Mouse (Mus musculus) layer of hippocampus, postnatal 25 days (tissue): ENCODE data around the gene Chp2. TPM values are rescaled to one million over a fixed set of nuclear protein-coding genes. Genes with fewer than 3 reads are reported as not detected.

Experiments
- DNase-seq, 2 experiments: peaks; one replicate each; pipeline ENCODE4 v3.0.0; 2022; ENCODE audit warnings: mixed read lengths in 2 of 2, low spot score in 1 of 2; ENCODE audit errors: extremely low spot score in 1 of 2
- total RNA-seq, 2 experiments: library from RNA; stranded (reverse); gene quantifications; 2 replicates each; pipeline ENCODE4 v1.2.3; 2021

Chp2 gene
- total RNA-seq, result 1 to 10 TPM; 2.7 to 2.8 TPM

DNA sequence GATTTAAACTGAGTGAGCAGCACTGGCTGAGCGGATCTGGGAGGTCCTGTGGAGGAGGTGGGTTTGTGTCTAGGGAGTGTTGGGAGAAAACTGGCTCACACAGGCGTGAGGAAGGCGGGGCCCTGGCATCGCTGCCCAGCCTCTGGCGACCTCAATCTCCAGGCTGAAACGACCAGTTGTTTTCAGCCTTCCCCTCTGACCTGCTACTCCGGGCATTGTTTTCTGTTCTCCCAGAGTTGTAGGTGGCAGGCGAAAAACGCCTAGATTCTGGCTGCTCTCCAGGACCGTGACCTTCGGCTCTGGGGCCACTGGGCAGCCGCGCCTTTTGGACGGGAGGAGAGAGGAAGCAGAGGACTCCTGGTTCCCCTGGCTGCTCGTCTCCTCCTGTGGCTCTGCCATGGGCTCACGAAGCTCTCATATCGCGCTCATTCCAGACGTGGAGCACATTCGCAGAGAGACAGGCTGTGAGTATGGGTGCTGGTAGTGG, at the start of gene Chp2:
Chp2 (plus strand) TSS at position 182 of the 487 bp plus-strand sequence.
- no peak for DNase-seq

GRCm38 (mm10) chr7:122170705-122171104, 48.6 kb upstream of the Chp2 start:
- DNase-seq, result no peak

GRCm38 (mm10) chr7:122171613-122172012, 47.7 kb upstream of the Chp2 start:
- DNase-seq, result no peak

DNA sequence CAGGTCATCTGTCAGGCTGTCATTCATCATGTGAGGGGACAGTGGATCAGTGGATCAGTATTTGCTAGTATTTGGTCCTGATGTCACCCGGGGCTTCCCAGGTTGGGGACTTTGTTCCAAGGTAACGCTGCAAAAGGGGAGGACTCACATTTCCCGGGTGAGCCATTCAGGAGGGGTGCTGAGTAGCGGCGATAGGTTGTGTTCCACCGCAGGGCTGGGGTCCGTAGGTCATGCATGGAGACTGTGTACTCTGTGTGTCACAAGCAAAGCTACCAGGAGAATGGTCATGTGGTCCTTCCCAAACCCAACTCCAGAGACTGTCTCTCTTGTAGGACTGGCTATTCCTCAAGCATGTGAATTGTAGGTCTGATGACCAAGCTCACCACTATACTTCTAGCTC, 38.6 kb upstream of the Chp2 start:
- DNase-seq, result no peak

DNA sequence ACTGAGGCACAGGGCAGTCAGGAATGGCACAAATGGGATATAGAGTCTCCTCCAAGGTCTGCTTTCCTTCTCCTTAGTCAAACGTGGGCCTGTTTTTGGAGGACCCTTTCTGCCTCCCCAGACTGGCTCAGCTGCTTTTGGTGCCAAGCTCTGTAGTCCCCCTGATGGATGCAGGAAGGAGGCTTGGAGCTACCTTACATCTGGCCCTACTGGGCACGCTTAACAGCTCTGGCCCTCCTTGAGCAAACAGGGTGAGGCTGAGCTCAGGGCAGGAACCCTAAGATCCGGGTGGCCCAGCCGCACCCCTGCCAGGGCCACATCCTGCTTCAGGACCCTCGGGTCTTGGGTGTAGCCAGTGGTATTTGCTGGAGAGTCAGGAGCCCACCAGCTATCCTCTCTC, 34.7 kb upstream of the Chp2 start:
- no peak for DNase-seq

DNA sequence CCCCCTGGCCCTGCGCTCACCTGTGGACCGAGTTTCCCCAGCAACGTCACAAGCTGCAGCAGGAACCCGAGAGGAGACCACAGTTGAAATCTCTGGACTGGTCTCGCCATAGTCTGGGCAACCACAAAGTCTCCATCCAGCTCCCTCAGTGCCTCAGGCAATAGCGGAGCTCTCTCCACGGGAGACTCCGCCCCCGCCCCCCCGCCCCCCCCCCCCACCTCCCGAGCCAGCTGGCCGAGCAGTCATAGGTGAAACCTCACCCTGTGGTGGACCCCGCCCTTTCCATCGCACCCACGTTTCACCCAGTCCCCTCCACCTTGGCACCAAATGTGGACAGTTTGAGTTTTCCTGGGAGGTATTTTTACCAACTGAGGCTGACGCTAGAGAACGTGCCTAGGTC, 33.3 kb upstream of the Chp2 start, which contains the start of gene Ern2:
Ern2 (minus strand) TSS at position 165 of the 400 bp plus-strand sequence.
- no peak for DNase-seq

DNA sequence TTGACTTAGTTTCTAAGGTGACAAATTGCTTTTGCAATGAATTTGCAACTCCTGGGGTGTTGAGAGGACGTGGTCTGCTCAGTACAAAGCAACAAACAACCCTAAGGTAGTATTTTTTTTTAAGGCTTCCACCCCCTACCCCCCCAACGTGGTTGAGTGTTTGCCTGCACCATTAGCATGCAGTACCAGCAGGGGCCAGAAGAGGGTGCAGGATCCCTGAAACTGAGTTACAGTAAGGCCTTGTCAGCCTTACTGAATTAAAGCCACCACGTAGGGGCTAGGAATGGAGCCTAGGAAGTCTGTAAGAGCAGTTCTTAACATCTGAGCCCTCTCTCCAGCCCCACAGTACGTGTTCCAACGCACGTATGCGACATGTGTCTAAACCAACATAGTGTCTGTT, 29.8 kb upstream of the Chp2 start:
- DNase-seq, result peak in 1 of 2 experiments; percentile 70

- no peak for DNase-seq
These were observed 28.2 kb upstream of the Chp2 start for GRCm38 (mm10) chr7:122191097-122191496.

- DNase-seq, result no peak
These were observed 25.4 kb upstream of the Chp2 start for GRCm38 (mm10) chr7:122193919-122194318.

DNA sequence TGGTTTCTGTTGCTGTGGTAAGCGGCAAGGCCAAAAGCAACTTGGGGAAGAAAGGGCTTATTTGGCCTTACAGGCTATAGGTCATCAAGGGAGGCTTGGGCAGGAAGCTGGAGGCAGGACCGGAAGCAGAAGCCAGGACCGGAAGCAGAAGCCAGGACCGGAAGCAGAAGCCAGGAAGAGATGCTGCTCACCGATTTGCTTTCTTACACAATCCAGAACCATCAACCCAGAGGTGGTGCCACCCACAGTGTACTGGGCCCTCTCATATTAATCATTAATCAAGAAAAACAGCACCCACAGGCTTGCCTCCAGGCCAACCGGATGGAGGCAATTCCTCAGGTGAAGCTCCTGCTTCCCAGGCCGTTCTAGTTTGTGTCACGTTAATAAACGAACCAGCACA, 22.5 kb upstream of the Chp2 start:
- no peak for DNase-seq

- DNase-seq, result peak in 1 of 2 experiments; percentile 76
These were observed 22.0 kb upstream of the Chp2 start for GRCm38 (mm10) chr7:122197306-122197705.

DNA sequence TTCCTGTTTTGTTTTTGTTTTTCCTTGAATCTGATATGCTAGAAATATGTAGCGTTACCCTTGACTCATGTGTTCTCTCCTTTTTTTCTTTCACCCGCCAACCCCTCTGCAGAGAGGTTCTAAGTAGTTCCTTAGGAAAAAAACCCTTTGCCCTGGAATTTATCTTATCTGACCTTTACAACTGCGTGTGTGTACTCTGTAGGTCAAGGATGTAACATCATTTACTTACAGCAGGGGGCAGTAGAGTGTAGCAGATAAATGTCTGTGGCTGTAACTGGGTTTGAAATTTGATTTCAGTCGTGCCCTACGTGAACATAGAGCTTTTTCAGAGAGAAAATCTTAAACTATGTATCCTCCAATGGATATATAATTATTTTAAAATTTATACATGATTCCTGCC, 20.0 kb upstream of the Chp2 start:
- peak in 1 of 2 experiments; percentile 9 for DNase-seq

DNA sequence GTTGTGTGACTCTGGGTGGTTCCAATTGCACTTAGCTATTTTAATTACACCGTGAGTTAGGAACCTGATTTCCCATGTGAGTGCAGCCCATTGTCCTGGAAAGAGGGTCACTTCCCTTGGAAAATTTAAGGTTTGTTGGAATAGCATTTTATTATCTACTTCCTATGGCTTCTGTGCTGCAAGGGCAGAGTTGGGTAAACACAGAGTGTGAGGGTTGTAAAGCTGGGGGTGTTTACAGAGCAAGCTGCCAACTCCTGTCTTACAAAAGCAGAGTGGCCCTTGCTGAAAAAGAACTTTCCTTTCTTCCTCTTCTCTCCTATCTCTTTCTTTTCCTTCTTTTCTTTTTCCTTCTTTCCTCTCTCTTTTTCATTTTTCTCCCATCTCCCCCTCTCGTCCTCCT, 15.4 kb upstream of the Chp2 start:
- no peak for DNase-seq

DNA sequence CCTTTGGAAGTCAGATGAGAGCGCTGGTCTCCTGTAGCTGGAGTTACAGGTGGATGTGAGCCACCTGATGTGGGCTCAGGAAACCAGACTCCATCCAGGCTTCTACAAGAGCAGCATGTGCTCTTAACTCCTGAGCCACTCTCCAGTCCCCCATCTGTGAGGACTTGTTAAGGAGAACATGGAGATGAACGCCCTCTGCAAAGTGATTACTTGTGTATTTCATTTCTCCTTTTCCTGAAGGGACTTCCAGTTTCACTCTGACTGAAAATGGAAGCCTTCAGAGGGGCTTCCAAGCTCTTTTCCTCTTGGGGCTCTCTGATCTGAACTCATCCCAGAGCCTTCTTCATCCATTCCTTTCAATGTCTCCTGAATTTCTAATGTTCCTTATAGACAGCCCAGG, 13.2 kb upstream of the Chp2 start:
- DNase-seq, result no peak

DNA sequence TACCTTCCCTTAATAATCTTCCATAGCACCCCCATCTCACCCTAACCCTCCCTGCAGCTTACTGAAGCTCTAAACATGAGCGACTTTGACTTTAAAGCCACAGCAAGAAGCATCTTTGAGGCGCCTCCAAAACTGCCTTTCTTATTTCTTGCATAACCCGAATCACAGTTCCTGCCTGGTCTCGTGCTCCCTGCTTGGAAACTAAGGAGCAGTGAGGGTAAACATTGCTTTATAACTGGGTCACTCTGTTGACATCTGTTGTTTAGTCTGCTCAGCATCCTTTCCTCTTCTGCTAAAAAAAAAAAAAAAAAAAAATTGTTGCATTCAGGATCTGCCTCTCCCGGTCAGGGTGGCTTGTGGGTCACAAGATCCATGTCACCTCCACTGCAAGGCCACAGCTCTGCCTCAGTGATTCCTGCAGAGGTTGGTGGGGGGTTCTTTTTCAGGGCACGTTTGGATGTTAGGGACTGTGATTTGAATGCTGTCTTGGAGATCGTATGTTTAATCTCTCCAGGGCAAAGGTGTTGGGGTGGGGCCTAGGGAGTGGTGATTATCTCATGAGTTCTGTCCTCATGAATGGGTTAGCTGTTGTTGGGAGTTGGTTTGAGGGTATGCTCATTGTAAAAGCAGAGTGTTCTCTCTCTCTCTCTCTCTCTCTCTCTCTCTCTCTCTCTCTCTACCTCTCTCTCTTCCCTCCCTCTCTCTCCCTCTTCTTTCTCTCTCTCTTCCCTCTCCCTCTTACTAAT, 10.8 kb upstream of the Chp2 start:
- DNase-seq, result no peak

GRCm38 (mm10) chr7:122226020-122226742, 6.9 kb downstream of the Chp2 start:
- DNase-seq, result no peak

GRCm38 (mm10) chr7:122226744-122227143, 7.4 kb downstream of the Chp2 start:
- no peak for DNase-seq

DNA sequence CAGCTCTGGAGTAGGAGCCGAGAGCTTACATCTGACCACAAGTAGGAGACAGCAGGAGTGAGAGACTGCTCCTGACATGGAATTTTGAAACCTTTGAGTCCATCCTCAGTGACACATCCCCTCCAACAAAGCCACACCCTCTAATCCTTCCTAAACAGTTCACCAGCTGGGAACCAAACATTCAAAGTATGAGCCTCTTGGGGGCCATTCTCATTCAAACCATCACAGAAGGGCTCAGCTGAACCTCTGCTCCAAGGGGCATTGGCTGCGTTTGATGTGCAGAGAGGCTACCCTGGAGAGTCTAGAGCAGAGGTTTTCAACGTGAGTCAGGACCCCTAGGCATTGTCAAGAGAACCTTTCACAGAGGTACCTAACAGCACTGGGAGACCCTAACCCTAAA, 10.0 kb downstream of the Chp2 start:
- DNase-seq, result no peak

GRCm38 (mm10) chr7:122229916-122230315, 10.6 kb downstream of the Chp2 start:
- no peak for DNase-seq

- no peak for DNase-seq
These were observed 11.6 kb downstream of the Chp2 start for GRCm38 (mm10) chr7:122230866-122231265.

DNA sequence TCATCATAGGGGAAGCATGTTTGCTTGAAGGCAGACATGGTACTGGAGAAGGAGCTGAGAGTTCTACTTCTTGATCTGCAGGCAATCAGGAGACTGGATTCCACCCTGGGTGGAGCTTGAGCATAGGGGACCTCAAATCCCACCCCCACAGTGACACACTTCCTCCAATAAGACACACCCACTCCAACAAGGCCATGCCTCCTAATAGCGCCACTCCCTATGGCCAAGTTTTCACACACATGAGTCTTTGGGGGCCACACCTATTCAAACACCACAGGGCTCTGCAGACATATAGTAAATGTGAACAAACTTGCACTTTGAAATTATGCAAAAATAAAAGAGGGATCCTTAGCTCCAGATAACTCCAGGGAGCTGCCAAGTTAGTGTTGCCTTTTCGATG, 19.6 kb downstream of the Chp2 start:
- DNase-seq, result no peak
